Mouse (Mus musculus): ENCODE results near the gene Cplx3.

GRCm38 (mm10) chr9:57584991-57585390 is 21.1 kb downstream of the Cplx3 start:
- TF ChIP-seq POLR2A (IDR thresholded peaks at IDR 0.05; ENCODE audit: low read depth, low read length) (no peak), CTCF (conservative IDR thresholded peaks at IDR 0.05; ENCODE audit: insufficient read depth, insufficient read length, low read depth, low read length) (no peak)
